Mouse (Mus musculus) olfactory bulb, adult 2 months (tissue): Measurements from ENCODE around the gene Mrs2. TPM values are rescaled to one million over a fixed set of nuclear protein-coding genes. Genes with fewer than 3 reads are reported as not detected.

Experiments used
- H3K27ac ChIP-seq: fragments of 200-500 bp; 2 replicates; pipeline ENCODE4 v1.5.1; 2012; ENCODE audit warnings: low read depth, low read length; ENCODE audit not compliant: insufficient read depth
- H3K4me1 ChIP-seq: fragments of 200-500 bp; 2 replicates; pipeline ENCODE4 v1.6.1; 2012; ENCODE audit warnings: low read length; ENCODE audit not compliant: control insufficient read depth, insufficient read depth
- H3K4me3 ChIP-seq: fragments of 200-500 bp; 2 replicates; pipeline ENCODE4 v1.5.1; 2012; ENCODE audit warnings: mild to moderate bottlenecking, low read depth, low read length, moderate library complexity; ENCODE audit not compliant: insufficient read depth
- CTCF ChIP-seq: fragments of 200-500 bp; IDR thresholded peaks from 2 replicates; pipeline ENCODE4 v1.5.1; 2012; ENCODE audit warnings: low read depth, mild to moderate bottlenecking, low read length, moderate library complexity; ENCODE audit not compliant: insufficient read depth
- POLR2A ChIP-seq: fragments of 200-500 bp; IDR thresholded peaks from 2 replicates; pipeline ENCODE4 v1.6.1; 2012; ENCODE audit warnings: mild to moderate bottlenecking, low read depth, low read length, moderate library complexity; ENCODE audit not compliant: insufficient read depth
- WGBS: fragments of 180-500 bp; shearing (Covaris S2); methylation state at CpG from one replicate; pipeline ENCODE4 v1.1.7; 2018; 5-methylcytosine and 5-hydroxymethylcytosine counted together
- polyA plus RNA-seq: library from polyadenylated mRNA; stranded (reverse); fragments of >200 nt; gene quantifications from 2 replicates; pipeline ENCODE4 v1.2.4, GENCODE M21; 2012; ENCODE audit warnings: low replicate concordance; ENCODE audit not compliant: missing spikeins, insufficient read depth, insufficient read length

The Mrs2 gene
- polyA plus RNA-seq, 1 experiment: not detected

- TF ChIP-seq CTCF (no peak), POLR2A (no peak)
- Histone ChIP-seq H3K4me3 (no peak overlapping the region), H3K4me1 (no peaks in the 10 kb centered on the region), H3K27ac (no peak overlapping the region)
- 94% methylated on average over 6 of the region's 6 CpGs for WGBS
Observed at GRCm38 (mm10) chr13:25026409-25027113, 6.4 kb upstream of the Mrs2 start.

GRCm38 (mm10) chr13:25024655-25025054, 4.5 kb upstream of the Mrs2 start:
- Histone ChIP-seq H3K4me3 (no peak overlapping the region), H3K27ac (no peak overlapping the region), H3K4me1 (no peaks in the 10 kb centered on the region)
- no peak for TF ChIP-seq POLR2A
- no peak for TF ChIP-seq CTCF
- 34% methylated on average over 2 of the region's 2 CpGs for WGBS

- no peak overlapping the region for H3K27ac ChIP-seq
- H3K4me3 ChIP-seq: no peak overlapping the region
- WGBS: 78% methylated on average over 3 of the region's 3 CpGs
- H3K4me1 ChIP-seq: peaks cover 3% of the 10 kb centered on the region
- TF ChIP-seq CTCF (no peak), POLR2A (no peak)
Observed at GRCm38 (mm10) chr13:25023129-25023528, 3.0 kb upstream of the Mrs2 start.

GRCm38 (mm10) chr13:25022386-25022785, 2.2 kb upstream of the Mrs2 start:
- 72% methylated on average over 4 of the region's 4 CpGs for WGBS
- Histone ChIP-seq H3K27ac (no peak overlapping the region), H3K4me3 (no peak overlapping the region), H3K4me1 (peaks cover 3% of the 10 kb centered on the region)
- TF ChIP-seq POLR2A: no peak
- no peak for TF ChIP-seq CTCF

GRCm38 (mm10) chr13:25020540-25020892, 337 bp upstream of the Mrs2 start:
- Histone ChIP-seq H3K4me3 (peak overlapping the region; percentile 93), H3K27ac (peak overlapping the region; percentile 36; the same call in 1 of the 2 replicates), H3K4me1 (peaks cover 3% of the 10 kb centered on the region)
- 38% methylated on average over 4 of the region's 4 CpGs for WGBS
- TF ChIP-seq POLR2A: no peak
- no peak for TF ChIP-seq CTCF

- TF ChIP-seq POLR2A (no peak), CTCF (no peak)
- 88% methylated on average over 9 of the region's 9 CpGs for WGBS
- no peak overlapping the region for H3K27ac ChIP-seq
- no peak overlapping the region for H3K4me3 ChIP-seq
- peaks cover 3% of the 10 kb centered on the region for H3K4me1 ChIP-seq
Observed at GRCm38 (mm10) chr13:25018316-25018715, 1.9 kb downstream of the Mrs2 start.

GRCm38 (mm10) chr13:25007115-25007514, 13.1 kb downstream of the Mrs2 start:
- no peak overlapping the region for H3K27ac ChIP-seq
- TF ChIP-seq POLR2A: no peak
- TF ChIP-seq CTCF: no peak
- no peaks in the 10 kb centered on the region for H3K4me1 ChIP-seq
- no peak overlapping the region for H3K4me3 ChIP-seq
- WGBS: 51% methylated on average over 7 of the region's 8 CpGs

GRCm38 (mm10) chr13:25002965-25003364, 17.2 kb downstream of the Mrs2 start:
- TF ChIP-seq CTCF: no peak
- TF ChIP-seq POLR2A: no peak
- no peak overlapping the region for H3K4me3 ChIP-seq
- no peak overlapping the region for H3K27ac ChIP-seq
- H3K4me1 ChIP-seq: no peaks in the 10 kb centered on the region

- H3K4me1 ChIP-seq: 0 out of 2 replicates have a peak, but pooled peaks cover 2% of the 10 kb centered on the region
- 92% methylated on average over 2 of the region's 2 CpGs for WGBS
- no peak overlapping the region for H3K4me3 ChIP-seq
- TF ChIP-seq POLR2A: no peak
- TF ChIP-seq CTCF: no peak
- no peak overlapping the region for H3K27ac ChIP-seq
Observed at GRCm38 (mm10) chr13:24999538-24999937, 20.6 kb downstream of the Mrs2 start.

- Histone ChIP-seq H3K4me1 (peaks cover 17% of the 10 kb centered on the region), H3K4me3 (no peak overlapping the region), H3K27ac (0 out of 2 replicates have a peak overlapping the region, but pooled peaks have one; percentile 16)
- WGBS: 13% methylated on average over 2 of the region's 2 CpGs
- TF ChIP-seq POLR2A: no peak
- TF ChIP-seq CTCF: no peak
Observed at GRCm38 (mm10) chr13:24993160-24993559, 27.0 kb downstream of the Mrs2 start.
